Mouse (Mus musculus) forebrain, embryonic 16.5 days (tissue): ENCODE measurements around the gene Tmem184b. TPM values are rescaled to one million over a fixed set of nuclear protein-coding genes. Genes with fewer than 3 reads are reported as not detected.

ENCODE experiments used
- ATAC-seq: fragments of 200-750 bp; cut with Nextera tagmentation; 2 replicates; pipeline ENCODE4 v1.8.0; 2017; ENCODE audit warnings: mild to moderate bottlenecking, moderate library complexity
- H3K27ac ChIP-seq: fragments of 300-500 bp; sonication (generic); 2 replicates; pipeline ENCODE4 v1.5.1; 2014; ENCODE audit warnings: low read length, control low read depth
- H3K27me3 ChIP-seq: fragments of 300-500 bp; sonication (generic); replicated peaks from 2 replicates; pipeline ENCODE4 v1.6.1; 2014; ENCODE audit warnings: low read length; ENCODE audit not compliant: control insufficient read depth, insufficient read depth
- H3K36me3 ChIP-seq: fragments of 300-500 bp; sonication (generic); 2 replicates; pipeline ENCODE4 v1.6.1; 2014; ENCODE audit not compliant: control insufficient read depth, insufficient read depth
- H3K4me1 ChIP-seq: fragments of 300-500 bp; sonication (generic); replicated peaks from 2 replicates; pipeline ENCODE4 v1.6.1; 2014; ENCODE audit warnings: low read length; ENCODE audit not compliant: control insufficient read depth, insufficient read depth
- H3K4me2 ChIP-seq: fragments of 300-500 bp; sonication (generic); 2 replicates; pipeline ENCODE4 v1.6.1; 2014; ENCODE audit warnings: mild to moderate bottlenecking, low read length, control low read depth
- H3K4me3 ChIP-seq: fragments of 300-500 bp; sonication (generic); replicated peaks from 2 replicates; pipeline ENCODE4 v1.5.1; 2014; ENCODE audit warnings: mild to moderate bottlenecking, low read length, control low read depth
- H3K9ac ChIP-seq: fragments of 300-500 bp; sonication (generic); replicated peaks from 2 replicates; pipeline ENCODE4 v1.6.1; 2014; ENCODE audit warnings: low read depth, low read length, control low read depth
- H3K9me3 ChIP-seq: fragments of 300-500 bp; sonication (generic); 2 replicates; pipeline ENCODE4 v1.6.1; 2016; ENCODE audit warnings: low read length; ENCODE audit not compliant: control insufficient read depth
- whole genome bisulfite sequencing: fragments of 180-500 bp; shearing (Covaris S2); extraction: QIAGEN DNeasy Blood & Tissue Kit; methylation state at CpG from one replicate; pipeline ENCODE4 v1.1.7; 2014; 5-methylcytosine and 5-hydroxymethylcytosine counted together
- polyA plus RNA-seq: library from polyadenylated mRNA; unstranded; fragments of >200 nt; fragmentation: Nextera tagmentation; extraction: Ambion mirVana; gene quantifications from 2 replicates; pipeline ENCODE4 v1.2.1, GENCODE M21; 2015

Tmem184b gene
- polyA plus RNA-seq, 1 experiment from 2014 or later: 43.4 TPM

DNA sequence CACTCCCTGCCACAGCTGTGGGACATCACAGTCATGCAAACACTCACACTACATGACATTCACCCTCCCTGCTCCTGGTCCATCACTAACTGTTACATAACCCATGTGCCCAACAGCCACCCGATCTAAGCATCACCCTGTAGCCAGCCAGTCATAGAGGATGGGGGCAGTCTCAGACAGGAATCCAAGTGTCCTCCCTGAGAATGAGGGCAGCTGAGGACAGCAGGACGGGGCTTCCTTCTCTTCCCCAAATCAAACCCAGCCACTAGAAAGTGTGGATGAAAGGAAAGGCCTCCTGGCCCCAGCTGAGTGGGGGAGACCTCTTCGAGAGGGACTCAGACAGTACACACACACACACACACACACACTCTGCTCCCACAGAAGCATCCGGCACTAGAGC is 8.5 kb downstream of the Tmem184b start:
- Histone ChIP-seq H3K36me3 (no peaks in the 10 kb centered on the region), H3K27me3 (no peaks in the 10 kb centered on the region), H3K4me1 (peaks cover 10% of the 10 kb centered on the region), H3K4me2 (no peak overlapping the region), H3K27ac (no peak overlapping the region), H3K9me3 (no peaks in the 10 kb centered on the region), H3K4me3 (no peak overlapping the region), H3K9ac (no peak overlapping the region)
- ATAC-seq: no peak
- 83% methylated on average over 4 of the region's 4 CpGs for WGBS

GRCm38 (mm10) chr15:79393101-79393500 is 10.3 kb downstream of the Tmem184b start:
- H3K4me3 ChIP-seq: no peak overlapping the region
- H3K9ac ChIP-seq: no peak overlapping the region
- H3K4me2 ChIP-seq: no peak overlapping the region
- H3K27me3 ChIP-seq: no peaks in the 10 kb centered on the region
- H3K36me3 ChIP-seq: no peaks in the 10 kb centered on the region
- peaks cover 5% of the 10 kb centered on the region; the same call in 1 of the 2 replicates for H3K4me1 ChIP-seq
- ATAC-seq: no peak
- no peaks in the 10 kb centered on the region for H3K9me3 ChIP-seq
- WGBS: 88% methylated on average over 6 of the region's 6 CpGs
- H3K27ac ChIP-seq: no peak overlapping the region

DNA sequence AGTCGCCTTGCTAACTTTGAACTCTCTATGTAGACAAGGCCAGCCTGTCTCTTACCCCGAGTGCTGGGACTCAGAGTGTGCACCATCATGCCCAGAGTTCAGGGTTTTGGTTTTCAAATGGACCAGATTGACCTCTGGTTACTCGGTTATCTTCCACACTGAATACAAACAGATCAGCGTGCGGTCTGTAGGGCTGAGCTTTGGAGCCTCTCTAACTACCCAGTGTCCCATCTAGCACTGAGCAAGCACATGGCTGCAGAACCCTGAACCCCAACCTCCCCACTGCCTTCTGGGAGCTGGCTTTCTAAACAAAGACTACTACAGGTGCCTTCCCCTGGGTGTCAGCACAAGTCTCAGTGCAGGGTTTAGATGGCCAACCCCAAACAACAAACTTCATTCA is 10.8 kb downstream of the Tmem184b start:
- 90% methylated on average over 5 of the region's 5 CpGs for WGBS
- Histone ChIP-seq H3K36me3 (no peaks in the 10 kb centered on the region), H3K27me3 (no peaks in the 10 kb centered on the region), H3K27ac (no peak overlapping the region), H3K4me2 (no peak overlapping the region), H3K9me3 (no peaks in the 10 kb centered on the region), H3K9ac (no peak overlapping the region), H3K4me3 (no peak overlapping the region), H3K4me1 (peaks cover 5% of the 10 kb centered on the region; the same call in 1 of the 2 replicates)
- ATAC-seq: no peak

DNA sequence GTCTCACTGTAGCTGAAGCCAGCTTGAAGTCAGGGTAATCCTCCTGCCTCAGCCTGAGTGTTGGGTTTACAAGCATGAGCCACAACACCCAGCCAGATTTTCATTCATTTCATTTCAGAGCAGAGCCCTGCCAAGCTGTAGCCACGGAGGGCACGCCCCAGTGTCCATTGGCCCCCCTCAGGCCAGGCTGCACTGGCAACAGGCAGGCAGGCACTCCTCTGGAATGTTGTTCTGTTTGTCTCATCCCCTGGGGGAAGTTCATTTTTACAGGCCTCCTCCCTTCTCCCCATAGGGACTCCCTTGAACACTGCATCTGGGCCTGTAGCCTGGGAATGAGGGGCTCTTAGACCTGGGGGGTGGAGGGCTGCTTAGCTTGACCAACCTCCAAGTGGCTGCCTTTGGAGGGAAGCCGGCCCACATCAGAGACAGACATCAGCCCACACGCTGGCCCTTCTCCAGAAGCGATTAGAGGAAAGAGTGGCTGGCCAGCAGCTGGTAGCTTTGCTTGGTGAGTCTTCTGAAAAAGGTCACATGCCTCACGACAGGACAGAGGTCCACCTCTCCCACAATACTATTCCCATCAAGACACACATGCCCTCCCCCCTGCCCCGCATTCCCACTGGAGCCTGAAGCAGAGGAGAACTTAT is 11.8 kb downstream of the Tmem184b start:
- ATAC-seq: no peak
- peaks cover 5% of the 10 kb centered on the region; the same call in 1 of the 2 replicates for H3K4me1 ChIP-seq
- no peak overlapping the region for H3K4me3 ChIP-seq
- H3K27me3 ChIP-seq: no peaks in the 10 kb centered on the region
- no peaks in the 10 kb centered on the region for H3K9me3 ChIP-seq
- no peak overlapping the region for H3K9ac ChIP-seq
- H3K27ac ChIP-seq: peak overlapping the region; percentile 37; the same call in 1 of the 2 replicates
- WGBS: 38% methylated on average over 7 of the region's 7 CpGs
- no peak overlapping the region for H3K4me2 ChIP-seq
- no peaks in the 10 kb centered on the region for H3K36me3 ChIP-seq

DNA sequence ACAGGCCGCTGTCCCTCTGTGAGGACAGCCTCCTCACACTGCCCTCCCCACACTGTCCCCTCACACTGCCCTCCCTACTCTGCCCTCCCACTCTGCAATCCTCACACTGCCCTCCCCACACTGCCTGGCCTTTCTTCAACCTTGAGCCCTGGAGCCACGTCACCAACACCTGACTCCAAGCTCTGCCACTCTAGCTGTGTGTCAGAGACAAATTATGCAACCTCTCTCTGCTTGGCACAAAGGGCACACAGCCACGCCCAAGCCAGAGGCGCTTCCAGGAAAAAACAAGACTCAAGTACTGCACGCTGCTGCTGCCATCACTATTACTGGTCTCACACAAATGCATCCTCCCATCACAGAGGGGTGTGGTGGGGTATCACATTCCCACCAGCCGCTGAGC is 12.9 kb downstream of the Tmem184b start:
- WGBS: 78% methylated on average over 6 of the region's 6 CpGs
- Histone ChIP-seq H3K36me3 (no peaks in the 10 kb centered on the region; the same call in 1 of the 2 replicates), H3K4me2 (no peak overlapping the region), H3K27me3 (no peaks in the 10 kb centered on the region), H3K4me3 (no peak overlapping the region), H3K9me3 (no peaks in the 10 kb centered on the region), H3K27ac (no peak overlapping the region), H3K9ac (no peak overlapping the region), H3K4me1 (peaks cover 5% of the 10 kb centered on the region; the same call in 1 of the 2 replicates)
- ATAC-seq: no peak

GRCm38 (mm10) chr15:79388171-79388570 is 15.2 kb downstream of the Tmem184b start:
- H3K36me3 ChIP-seq: no peaks in the 10 kb centered on the region; the same call in 1 of the 2 replicates
- no peak overlapping the region for H3K9ac ChIP-seq
- 82% methylated on average over 6 of the region's 6 CpGs for WGBS
- H3K4me1 ChIP-seq: peaks cover 8% of the 10 kb centered on the region; the same call in 1 of the 2 replicates
- H3K4me2 ChIP-seq: no peak overlapping the region
- H3K27me3 ChIP-seq: no peaks in the 10 kb centered on the region
- H3K9me3 ChIP-seq: no peaks in the 10 kb centered on the region
- H3K4me3 ChIP-seq: no peak overlapping the region
- no peak overlapping the region for H3K27ac ChIP-seq
- ATAC-seq: no peak

DNA sequence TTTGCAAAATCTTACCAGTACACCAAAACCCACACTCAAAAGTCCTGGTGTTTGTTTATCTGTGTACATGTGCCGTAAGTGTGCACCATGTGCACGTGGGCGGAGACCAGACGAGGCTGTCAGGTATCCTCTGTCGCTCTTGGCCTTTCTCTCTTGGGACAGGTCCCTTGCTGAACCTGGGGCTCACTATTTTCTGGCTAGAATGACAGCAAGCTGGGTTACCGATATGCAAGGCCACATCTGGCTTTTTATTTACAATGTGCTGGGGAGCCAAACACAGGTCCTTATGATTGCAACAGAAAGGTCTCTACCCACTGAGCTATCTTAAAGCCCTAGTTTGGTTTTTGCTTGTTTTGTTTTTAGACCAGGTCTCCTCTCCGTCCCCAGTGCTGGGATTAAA is 15.8 kb downstream of the Tmem184b start:
- Histone ChIP-seq H3K4me2 (no peak overlapping the region), H3K27ac (no peak overlapping the region), H3K27me3 (no peaks in the 10 kb centered on the region), H3K9me3 (no peaks in the 10 kb centered on the region), H3K36me3 (no peaks in the 10 kb centered on the region; the same call in 1 of the 2 replicates), H3K4me3 (no peak overlapping the region), H3K4me1 (peaks cover 10% of the 10 kb centered on the region; the same call in 1 of the 2 replicates), H3K9ac (no peak overlapping the region)
- 94% methylated on average over 7 of the region's 7 CpGs for WGBS
- no peak for ATAC-seq

DNA sequence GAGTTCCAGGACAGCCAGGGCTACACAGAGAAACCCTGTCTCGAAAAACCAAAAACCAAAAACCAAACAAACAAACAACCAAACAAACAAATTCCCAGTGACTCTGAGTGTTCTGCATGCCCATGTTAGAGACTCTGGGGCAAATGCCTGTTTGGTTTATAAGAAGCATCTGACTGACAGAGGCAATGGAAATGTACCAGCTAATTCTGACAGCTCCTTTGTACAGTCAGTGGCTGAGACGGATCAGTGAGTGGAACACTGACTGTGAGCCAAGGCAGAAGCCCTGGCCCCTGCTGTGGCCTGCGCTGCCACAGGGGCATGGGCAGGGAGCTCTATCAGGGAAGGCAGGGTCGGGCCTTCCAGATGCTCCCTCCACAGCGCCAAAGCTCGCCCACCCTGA is 16.3 kb downstream of the Tmem184b start:
- Histone ChIP-seq H3K27ac (no peak overlapping the region), H3K4me2 (no peak overlapping the region), H3K9ac (no peak overlapping the region), H3K27me3 (no peaks in the 10 kb centered on the region), H3K4me1 (peaks cover 10% of the 10 kb centered on the region; the same call in 1 of the 2 replicates), H3K36me3 (no peaks in the 10 kb centered on the region; the same call in 1 of the 2 replicates), H3K4me3 (no peak overlapping the region), H3K9me3 (no peaks in the 10 kb centered on the region)
- WGBS: 66% methylated on average over 6 of the region's 6 CpGs
- ATAC-seq: no peak

DNA sequence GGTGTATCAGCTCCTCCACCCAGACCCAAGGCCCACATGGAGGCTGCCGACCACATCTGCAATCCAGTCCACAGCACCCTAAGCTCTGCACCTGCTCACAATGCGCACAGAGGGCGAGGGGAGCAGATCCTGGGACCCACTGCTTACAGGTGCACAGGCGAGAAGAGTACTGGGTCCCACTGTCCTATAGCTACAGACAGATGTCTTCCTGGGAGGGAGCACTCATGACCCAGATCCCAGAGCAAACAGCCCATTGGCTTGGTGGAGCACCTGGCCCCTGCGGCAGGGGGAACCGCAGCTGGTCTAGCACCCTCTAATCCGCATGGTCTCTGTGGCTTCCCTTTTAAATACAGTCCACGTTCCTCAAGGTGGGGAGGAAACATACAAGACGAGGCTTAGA is 21.7 kb downstream of the Tmem184b start:
- H3K27me3 ChIP-seq: no peaks in the 10 kb centered on the region
- no peak overlapping the region for H3K4me3 ChIP-seq
- WGBS: 87% methylated on average over 9 of the region's 9 CpGs
- ATAC-seq: no peak
- peak overlapping the region; percentile 53 for H3K27ac ChIP-seq
- H3K9me3 ChIP-seq: no peaks in the 10 kb centered on the region
- H3K4me2 ChIP-seq: no peak overlapping the region
- H3K9ac ChIP-seq: no peak overlapping the region
- H3K4me1 ChIP-seq: peaks cover 20% of the 10 kb centered on the region
- no peaks in the 10 kb centered on the region; the same call in 1 of the 2 replicates for H3K36me3 ChIP-seq
